Comparison of ENCODE assay signal across 11 mouse cellular contexts in genomic region chr6:135692533-135692932, GRCm38 (mm10).
"Had no signal": no experiment of that assay in that cellular context is flagged by ENCODE, and none has a peak within 500 bp of the region (broad histone marks: within the 10 kb centered on the region; RNA-seq: fewer than 3 reads in every experiment).

No protein-coding gene starts in this region.

- H3K4me1 ChIP-seq: limb, embryonic 15.5 days; liver, embryonic 12.5 days; midbrain, embryonic 13.5 days; stomach, embryonic 15.5 days had no signal

- ATAC-seq: intestine, postnatal 0 days; liver, embryonic 12.5 days; midbrain, embryonic 13.5 days had no signal

- H3K4me3 ChIP-seq: limb, embryonic 15.5 days; liver, embryonic 12.5 days; midbrain, embryonic 13.5 days; stomach, embryonic 15.5 days had no signal

- H3K27ac ChIP-seq: limb, embryonic 15.5 days; liver, embryonic 12.5 days; midbrain, embryonic 13.5 days; stomach, embryonic 15.5 days had no signal

- DNase-seq: kidney, adult 8-10 months; kidney, postnatal 14 days; lung, postnatal 36 days; right cerebral cortex, postnatal 14 days; thymus, adult 2 months; thymus, postnatal 25 days had no signal

- H3K36me3 ChIP-seq: limb, embryonic 15.5 days; liver, embryonic 12.5 days; midbrain, embryonic 13.5 days; stomach, embryonic 15.5 days had no signal

- H3K9ac ChIP-seq: limb, embryonic 15.5 days; liver, embryonic 12.5 days; midbrain, embryonic 13.5 days; stomach, embryonic 15.5 days had no signal

- H3K9me3 ChIP-seq: limb, embryonic 15.5 days; stomach, embryonic 15.5 days had no signal

- H3K27me3 ChIP-seq: limb, embryonic 15.5 days; liver, embryonic 12.5 days; midbrain, embryonic 13.5 days; stomach, embryonic 15.5 days had no signal

- H3K4me2 ChIP-seq: limb, embryonic 15.5 days; liver, embryonic 12.5 days; midbrain, embryonic 13.5 days; stomach, embryonic 15.5 days had no signal
